Mouse (Mus musculus): ENCODE results near the gene Kmt2e. TPM values are rescaled to one million over a fixed set of nuclear protein-coding genes. Genes with fewer than 3 reads are reported as not detected.

The Kmt2e gene
- polyA plus RNA-seq, 1 experiment, result 19.8 TPM

DNA sequence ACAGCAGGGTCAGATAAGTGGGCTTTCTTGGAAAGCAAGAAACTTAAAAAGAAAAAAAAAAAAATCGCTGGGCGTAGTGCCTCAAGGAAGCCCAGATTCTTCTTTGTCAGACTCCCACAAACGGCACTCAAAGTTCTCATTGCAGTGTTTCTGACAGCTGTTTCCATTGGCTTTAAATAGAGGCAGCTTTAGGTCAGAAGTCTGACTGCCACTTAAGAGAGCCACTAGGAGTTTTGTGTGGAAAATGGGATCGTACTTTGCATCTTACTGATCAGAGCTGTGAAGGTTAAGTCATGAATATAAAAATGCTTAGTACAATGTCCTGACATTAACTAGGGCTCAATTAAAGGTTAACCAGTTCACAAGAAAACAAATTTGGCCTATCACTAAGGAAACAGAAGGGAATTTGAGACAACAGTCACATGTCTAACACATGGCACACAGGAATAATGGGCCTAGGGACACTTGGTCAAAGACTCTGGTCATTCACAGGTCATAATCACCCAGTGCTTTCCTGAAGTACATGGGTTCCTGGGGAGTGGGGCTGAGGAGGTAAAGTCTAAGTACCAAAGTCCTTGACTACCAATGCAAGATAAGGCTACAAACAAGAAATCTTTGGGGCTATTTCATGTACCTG lies 19.6 kb upstream of the Kmt2e start:
- Histone ChIP-seq H3K36me3 (ENCODE audit: control insufficient read depth, insufficient read depth, low read length) (no peaks in the 10 kb centered on the region), H3K4me3 (ENCODE audit: insufficient read depth, low read depth, low read length) (no peak overlapping the region), H3K4me1 (ENCODE audit: control insufficient read depth, insufficient read depth, low read length) (peaks cover 69% of the 10 kb centered on the region), H3K27ac (ENCODE audit: insufficient read depth, low read depth, low read length) (peak overlapping the region; percentile 93), H3K27me3 (replicated peaks; ENCODE audit: control insufficient read depth, insufficient read depth, low read length) (no peaks in the 10 kb centered on the region)
- 16% methylated on average over 4 of the region's 4 CpGs for WGBS
- DNase-seq, result peak; percentile 90
- no peak for TF ChIP-seq CTCF (conservative IDR thresholded peaks at IDR 0.05; ENCODE audit: insufficient read depth, insufficient read length, low read depth, low read length)
- no peak for TF ChIP-seq POLR2A (IDR thresholded peaks at IDR 0.05; ENCODE audit: low read depth, low read length)

DNA sequence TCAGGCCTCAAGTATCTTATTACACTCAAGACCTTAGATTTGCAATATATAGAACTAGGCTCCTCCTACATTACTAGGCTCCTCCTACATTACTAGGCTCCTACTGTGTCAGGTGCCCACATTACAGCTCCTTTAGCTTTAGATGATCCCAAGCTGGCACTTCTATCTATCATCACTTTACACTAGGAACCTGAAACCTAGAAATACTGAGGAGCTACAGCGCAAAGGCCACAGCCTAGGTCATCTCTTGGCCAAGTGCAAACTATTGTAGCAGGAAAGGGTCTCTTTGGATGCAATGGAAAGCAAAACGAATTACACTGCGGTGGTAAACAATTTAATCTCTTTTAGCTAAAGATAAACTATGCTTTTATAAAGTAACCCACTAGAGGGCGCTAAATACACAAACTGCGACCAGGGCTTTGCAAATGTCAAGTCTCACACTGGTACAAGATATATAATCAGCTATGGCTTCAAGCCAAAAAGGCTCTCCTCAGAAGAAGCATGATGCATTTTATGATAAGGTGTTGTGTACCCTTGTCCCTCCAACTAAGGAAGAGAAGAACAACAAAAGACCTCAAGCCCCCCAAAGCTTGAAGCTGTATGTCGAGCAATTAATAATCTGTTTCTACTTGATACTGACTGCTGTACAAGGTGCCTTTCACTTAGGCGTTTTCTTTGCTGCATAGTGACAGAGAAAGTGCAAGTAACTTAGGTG lies 18.5 kb upstream of the Kmt2e start:
- 10% methylated on average over 7 of the region's 7 CpGs for WGBS
- H3K4me3 ChIP-seq (ENCODE audit: insufficient read depth, low read depth, low read length), result no peak overlapping the region
- no peaks in the 10 kb centered on the region for H3K27me3 ChIP-seq (replicated peaks; ENCODE audit: control insufficient read depth, insufficient read depth, low read length)
- 0 out of 2 replicates have a peak, but pooled peaks have one; percentile 1 for TF ChIP-seq CTCF (conservative IDR thresholded peaks at IDR 0.05; ENCODE audit: insufficient read depth, insufficient read length, low read depth, low read length)
- no peak for TF ChIP-seq POLR2A (IDR thresholded peaks at IDR 0.05; ENCODE audit: low read depth, low read length)
- H3K27ac ChIP-seq (ENCODE audit: insufficient read depth, low read depth, low read length), result peak overlapping the region; percentile 89
- no peaks in the 10 kb centered on the region for H3K36me3 ChIP-seq (ENCODE audit: control insufficient read depth, insufficient read depth, low read length)
- DNase-seq, result peak; percentile 83
- H3K4me1 ChIP-seq (ENCODE audit: control insufficient read depth, insufficient read depth, low read length), result peaks cover 64% of the 10 kb centered on the region

DNA sequence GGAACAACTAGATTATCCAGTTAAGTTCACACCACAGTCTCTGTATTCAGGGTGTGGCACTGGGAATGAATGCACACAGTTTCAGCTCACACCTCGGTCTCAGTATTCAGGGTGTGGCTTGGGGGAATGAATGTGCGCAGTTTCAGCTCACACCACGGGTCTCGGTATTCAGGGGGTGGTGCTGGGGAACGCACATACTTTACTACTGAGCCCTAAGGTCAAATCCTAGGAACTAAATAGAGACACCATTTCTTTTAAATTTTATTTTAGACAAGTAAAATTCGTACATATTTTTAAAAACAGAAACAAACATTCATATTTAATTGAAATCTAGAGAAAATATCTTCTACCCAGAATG lies 18.0 kb upstream of the Kmt2e start:
- TF ChIP-seq POLR2A (IDR thresholded peaks at IDR 0.05; ENCODE audit: low read depth, low read length) (no peak), CTCF (conservative IDR thresholded peaks at IDR 0.05; ENCODE audit: insufficient read depth, insufficient read length, low read depth, low read length) (no peak)
- Histone ChIP-seq H3K4me1 (ENCODE audit: control insufficient read depth, insufficient read depth, low read length) (peaks cover 59% of the 10 kb centered on the region), H3K27ac (ENCODE audit: insufficient read depth, low read depth, low read length) (peak overlapping the region; percentile 42), H3K27me3 (replicated peaks; ENCODE audit: control insufficient read depth, insufficient read depth, low read length) (no peaks in the 10 kb centered on the region), H3K36me3 (ENCODE audit: control insufficient read depth, insufficient read depth, low read length) (no peaks in the 10 kb centered on the region), H3K4me3 (ENCODE audit: insufficient read depth, low read depth, low read length) (no peak overlapping the region)
- 25% methylated on average over 6 of the region's 6 CpGs for WGBS
- no peak for DNase-seq

DNA sequence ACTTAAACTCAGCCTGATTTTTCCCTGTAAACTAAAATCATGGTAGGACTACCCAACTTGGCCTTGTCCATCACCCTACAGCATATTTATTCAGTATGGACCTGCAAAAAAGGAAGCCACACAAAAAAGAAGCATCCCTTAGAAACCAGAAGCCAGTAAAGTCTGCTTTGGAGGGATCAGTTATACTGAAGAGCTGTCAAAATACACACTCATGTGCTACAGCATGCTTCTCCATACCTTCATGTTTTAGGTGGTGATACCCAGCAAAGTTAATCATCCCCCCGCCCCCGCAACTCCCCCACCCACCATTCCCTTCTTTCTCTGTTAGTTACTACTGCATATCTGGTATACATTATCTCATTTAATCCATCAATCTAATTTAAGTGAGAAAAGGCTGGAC lies 16.5 kb upstream of the Kmt2e start:
- H3K4me1 ChIP-seq (ENCODE audit: control insufficient read depth, insufficient read depth, low read length), result peaks cover 44% of the 10 kb centered on the region

DNA sequence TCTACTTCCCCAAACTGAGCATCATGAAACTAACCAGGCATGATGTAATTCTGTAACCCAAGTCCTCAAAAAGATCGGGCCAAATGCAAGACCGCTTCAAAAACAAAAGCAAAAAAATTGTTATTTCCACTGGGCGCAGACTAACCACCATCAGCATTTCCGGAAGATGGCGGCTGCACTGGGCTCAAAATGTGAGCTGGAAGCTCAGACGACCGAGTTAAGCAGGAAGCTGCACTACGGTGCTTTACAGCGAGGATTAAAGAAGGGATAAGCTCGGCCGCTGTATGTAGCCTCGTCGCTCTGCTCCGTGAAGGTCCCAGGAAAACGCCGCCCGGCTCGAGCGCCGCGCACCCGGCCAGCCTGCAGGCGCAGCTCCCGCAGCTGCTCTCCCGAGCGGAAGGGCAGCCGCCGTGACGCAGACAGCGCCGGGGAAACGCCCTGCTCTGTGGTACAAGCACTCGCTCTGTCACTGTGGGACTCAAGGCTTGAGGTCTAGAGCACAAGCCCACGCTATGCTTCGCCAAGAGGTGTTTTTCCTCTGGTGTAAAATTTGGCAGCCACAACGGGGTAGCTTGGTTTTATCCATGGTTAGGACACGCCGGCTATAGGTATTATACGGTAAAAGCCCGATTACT lies 16.0 kb upstream of the Kmt2e start:
- Histone ChIP-seq H3K4me3 (ENCODE audit: insufficient read depth, low read depth, low read length) (peak overlapping the region; percentile 58), H3K27me3 (replicated peaks; ENCODE audit: control insufficient read depth, insufficient read depth, low read length) (no peaks in the 10 kb centered on the region), H3K27ac (ENCODE audit: insufficient read depth, low read depth, low read length) (peak overlapping the region; percentile 84), H3K36me3 (ENCODE audit: control insufficient read depth, insufficient read depth, low read length) (peaks cover 1% of the 10 kb centered on the region; the same call in 1 of the 2 replicates), H3K4me1 (ENCODE audit: control insufficient read depth, insufficient read depth, low read length) (peaks cover 42% of the 10 kb centered on the region)
- peak; percentile 92 for DNase-seq
- under 1% methylated on average over 40 of the region's 40 CpGs for WGBS
- TF ChIP-seq POLR2A (IDR thresholded peaks at IDR 0.05; ENCODE audit: low read depth, low read length) (peak; percentile 76), CTCF (conservative IDR thresholded peaks at IDR 0.05; ENCODE audit: insufficient read depth, insufficient read length, low read depth, low read length) (no peak)

More for the DNA sequence above, 16.5 kb upstream of the Kmt2e start:
- 29% methylated on average over 2 of the region's 2 CpGs for WGBS
- TF ChIP-seq POLR2A (IDR thresholded peaks at IDR 0.05; ENCODE audit: low read depth, low read length), result no peak
- TF ChIP-seq CTCF (conservative IDR thresholded peaks at IDR 0.05; ENCODE audit: insufficient read depth, insufficient read length, low read depth, low read length), result no peak
- no peak for DNase-seq
- Histone ChIP-seq H3K36me3 (ENCODE audit: control insufficient read depth, insufficient read depth, low read length) (no peaks in the 10 kb centered on the region), H3K27me3 (replicated peaks; ENCODE audit: control insufficient read depth, insufficient read depth, low read length) (no peaks in the 10 kb centered on the region), H3K4me3 (ENCODE audit: insufficient read depth, low read depth, low read length) (peak overlapping the region; percentile 58), H3K27ac (ENCODE audit: insufficient read depth, low read depth, low read length) (peak overlapping the region; percentile 84)

DNA sequence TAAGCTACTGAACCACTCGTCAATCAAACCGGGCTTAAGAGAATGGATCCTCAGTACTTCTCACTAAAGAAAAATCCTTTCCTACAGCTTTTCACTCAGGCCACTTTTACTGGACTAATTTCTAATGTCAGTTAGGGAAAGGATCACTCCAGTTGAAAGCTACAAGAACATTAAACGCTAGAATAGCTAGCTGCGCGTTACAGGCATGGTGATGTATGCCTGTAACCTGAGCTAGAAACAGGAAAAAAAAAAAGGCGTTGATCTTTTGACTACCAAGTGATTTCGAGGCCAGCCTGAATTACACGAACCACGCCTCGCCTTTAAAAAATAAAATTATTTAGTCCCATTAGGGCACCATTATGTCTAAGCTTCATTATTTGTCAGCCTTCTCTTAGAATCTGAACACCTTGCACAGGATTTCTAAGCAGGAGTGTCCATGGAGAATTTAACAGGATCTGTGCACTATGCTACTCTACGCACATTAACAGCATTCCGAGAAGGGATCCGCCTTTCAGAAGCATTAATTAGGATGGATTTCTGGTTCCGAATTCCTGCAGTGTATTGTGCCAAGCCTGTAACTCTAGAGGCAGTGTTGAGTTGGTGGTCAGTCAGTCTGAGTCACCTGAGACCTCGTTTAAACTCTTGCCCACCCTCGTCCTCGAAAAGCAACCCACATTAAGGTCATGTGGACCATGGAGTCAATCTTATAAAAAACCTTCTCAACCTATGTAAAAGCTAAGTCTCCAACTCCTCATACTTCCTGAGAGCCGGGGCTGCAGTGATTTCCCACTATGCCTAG lies 15.2 kb upstream of the Kmt2e start:
- peaks cover 39% of the 10 kb centered on the region for H3K4me1 ChIP-seq (ENCODE audit: control insufficient read depth, insufficient read depth, low read length)
- H3K27ac ChIP-seq (ENCODE audit: insufficient read depth, low read depth, low read length), result peak overlapping the region; percentile 84
- H3K36me3 ChIP-seq (ENCODE audit: control insufficient read depth, insufficient read depth, low read length), result peaks cover 3% of the 10 kb centered on the region; the same call in 1 of the 2 replicates
- WGBS, result 3% methylated on average over 18 of the region's 18 CpGs
- TF ChIP-seq CTCF (conservative IDR thresholded peaks at IDR 0.05; ENCODE audit: insufficient read depth, insufficient read length, low read depth, low read length) (no peak), POLR2A (IDR thresholded peaks at IDR 0.05; ENCODE audit: low read depth, low read length) (no peak)
- peak overlapping the region; percentile 58 for H3K4me3 ChIP-seq (ENCODE audit: insufficient read depth, low read depth, low read length)
- no peaks in the 10 kb centered on the region for H3K27me3 ChIP-seq (replicated peaks; ENCODE audit: control insufficient read depth, insufficient read depth, low read length)
- DNase-seq, result peak; percentile 53
